ENCODE assay signal across 12 mouse cellular contexts in genomic region chr13:45537110-45537509, GRCm38 (mm10). TPM values are rescaled to one million over a fixed set of nuclear protein-coding genes. Genes with fewer than 3 reads are reported as not detected.
DNase-seq lines count a peak whose midpoint lies in the region; ATAC-seq and TF ChIP-seq lines count a peak whose summit lies in the region.
"Had no signal": no experiment of that assay in that cellular context is flagged by ENCODE, and none has a peak within 500 bp of the region (broad histone marks: within the 10 kb centered on the region; RNA-seq: fewer than 3 reads in every experiment).

No protein-coding gene starts in this region.

- no peaks in the 10 kb centered on the region for H3K9me3 ChIP-seq in forebrain, embryonic 12.5 days
- H3K9me3 ChIP-seq: embryonic facial prominence, embryonic 15.5 days; forebrain, embryonic 13.5 days had no signal

- 81% methylated on average over 9 of the region's 9 CpGs for WGBS in forebrain, embryonic 12.5 days

- H3K4me3 ChIP-seq in gastrocnemius, adult 2 months: peak overlapping the region; percentile 28
- H3K4me3 ChIP-seq in forebrain, embryonic 12.5 days (replicated peaks): no peak overlapping the region
- H3K4me3 ChIP-seq: embryonic facial prominence, embryonic 15.5 days; forebrain, embryonic 13.5 days had no signal

- H3K27me3 ChIP-seq in forebrain, embryonic 12.5 days: 0 out of 2 replicates have a peak, but pooled peaks cover 3% of the 10 kb centered on the region
- H3K27me3 ChIP-seq: embryonic facial prominence, embryonic 15.5 days; forebrain, embryonic 13.5 days had no signal

- peak overlapping the region; percentile 94 for H3K27ac ChIP-seq in gastrocnemius, adult 2 months
- no peak overlapping the region for H3K27ac ChIP-seq in forebrain, embryonic 12.5 days
- H3K27ac ChIP-seq: embryonic facial prominence, embryonic 15.5 days; forebrain, embryonic 13.5 days had no signal

- H3K9ac ChIP-seq in forebrain, embryonic 12.5 days: no peak overlapping the region
- H3K9ac ChIP-seq: embryonic facial prominence, embryonic 15.5 days; forebrain, embryonic 13.5 days had no signal

- DNase-seq in gastrocnemius, adult 2 months: peak; percentile 71
- no peak for DNase-seq in gastrocnemius, postnatal 4 days (ENCODE audit: low spot score in 2 of 2)
- DNase-seq in heart, adult 8-10 months (ENCODE audit: low spot score): peak; percentile 65
- peak; percentile 78 to 85 for DNase-seq in heart, postnatal 10 days
- DNase-seq in lung, postnatal 10 days: peak; percentile 70
- no peak for DNase-seq in kidney, postnatal 14 days
- DNase-seq in spleen, postnatal 10 days (ENCODE audit: low spot score in 2 of 2): no peak
- DNase-seq: cerebellum, adult 18-20 months; midbrain, embryonic 14.5 days had no signal

- ATAC-seq in forebrain, embryonic 12.5 days (ENCODE audit: low FRiP score): no peak
- ATAC-seq: forebrain, embryonic 13.5 days had no signal

- peaks cover 9% of the 10 kb centered on the region for H3K4me1 ChIP-seq in forebrain, embryonic 12.5 days

- intact Hi-C loops in gastrocnemius, adult 2 months (cut with DNase I): no loop called here
- intact Hi-C loops in heart, postnatal 10 days (cut with DNase I): loop anchor here (5.0 to 10.0 kb wide), 2 partner anchors 438 to 720 kb away; no protein-coding TSS in a partner anchor

- TF ChIP-seq CTCF in gastrocnemius, adult 2 months (IDR thresholded peaks at IDR 0.05): no peak

- no peak overlapping the region for H3K4me2 ChIP-seq in forebrain, embryonic 12.5 days
- H3K4me2 ChIP-seq: embryonic facial prominence, embryonic 15.5 days; forebrain, embryonic 13.5 days had no signal

- no peaks in the 10 kb centered on the region for H3K36me3 ChIP-seq in forebrain, embryonic 12.5 days (replicated peaks)
- H3K36me3 ChIP-seq: embryonic facial prominence, embryonic 15.5 days had no signal

RNA-seq across cellular contexts. Expression of gene Gmpr, which starts 29.9 kb away (rescaled TPM):
- total RNA-seq in gastrocnemius, adult 2 months (2021): 100 to 1,000 TPM; 152 to 185 TPM
- total RNA-seq in gastrocnemius, postnatal 4 days (2021): 100 to 1,000 TPM; 164 to 171 TPM
- total RNA-seq in heart, adult 8-10 months (2022): 100 to 1,000 TPM; 152 to 199 (median 170) TPM
- total RNA-seq in heart, postnatal 10 days (2021): 100 to 1,000 TPM; 221 to 255 TPM
- 13.6 and 14.4 TPM in 2 replicates for polyA plus RNA-seq in forebrain, embryonic 12.5 days (2016; fragmentation: Nextera tagmentation; extraction: Ambion mirVana)

Comparison
In these comparisons a context has a peak if more than half of its experiments do, and no peak if none do; other contexts are left out.
1. DNase-seq: peak in gastrocnemius, adult 2 months (single experiment), heart, adult 8-10 months (single experiment), heart, postnatal 10 days (2 of 2) and lung, postnatal 10 days (single experiment); none in gastrocnemius, postnatal 4 days (0 of 2), kidney, postnatal 14 days (single experiment) and spleen, postnatal 10 days (0 of 2).